Mouse (Mus musculus) embryo, embryonic 11 days (tissue): ENCODE measurements at regions not wholly inside any gene's neighbourhood (a gene's known extent, or its start where the extent isn't known, plus 50 kb on each side); places are given as distances from the start of the nearest gene placed in this dataset.

ENCODE experiments used
- DNase-seq: peaks from one replicate; pipeline ENCODE4 v3.0.0-alpha.2; 2015

DNA sequence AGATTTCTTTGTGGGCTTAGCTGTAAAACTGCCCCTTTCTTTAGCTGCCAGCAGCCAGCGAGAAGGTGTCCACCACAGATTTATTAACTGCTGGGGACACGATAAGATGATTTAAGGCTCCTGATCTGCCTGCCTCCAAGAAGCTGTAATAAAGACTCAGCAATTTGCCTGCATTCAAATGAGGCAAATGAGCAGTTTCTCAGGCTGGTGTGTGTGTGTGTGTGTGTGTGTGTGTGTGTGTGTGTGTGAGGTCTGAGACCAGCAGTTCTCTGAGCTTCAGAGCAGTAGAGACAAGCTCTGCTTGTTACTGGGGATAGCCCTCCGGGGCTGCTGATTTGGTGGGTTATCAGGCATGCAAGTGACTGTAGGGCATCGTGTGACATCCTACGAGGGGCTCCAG is 139.2 kb upstream of the Lrfn2 start:
- DNase-seq, result no peak

DNA sequence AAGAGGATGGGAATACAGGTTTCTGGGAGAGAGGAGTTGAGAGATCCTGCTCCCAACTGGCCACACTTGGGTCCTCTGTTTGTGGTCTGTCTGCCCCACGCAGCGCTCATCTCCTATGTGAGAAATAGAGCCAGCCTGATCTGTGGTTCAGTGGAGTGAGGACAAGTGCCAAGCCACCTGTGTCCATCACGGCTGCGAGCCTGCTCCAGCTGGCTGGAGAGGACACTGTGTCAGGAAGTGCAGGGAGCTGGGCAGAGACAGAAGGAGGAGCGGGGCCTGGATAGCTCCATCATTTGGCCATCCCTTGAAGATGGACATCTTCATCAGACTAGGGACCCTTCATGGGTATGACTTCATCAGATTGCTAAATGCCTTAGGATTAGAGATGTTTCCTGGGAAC is 136.4 kb upstream of the Lrfn2 start:
- no peak for DNase-seq

DNA sequence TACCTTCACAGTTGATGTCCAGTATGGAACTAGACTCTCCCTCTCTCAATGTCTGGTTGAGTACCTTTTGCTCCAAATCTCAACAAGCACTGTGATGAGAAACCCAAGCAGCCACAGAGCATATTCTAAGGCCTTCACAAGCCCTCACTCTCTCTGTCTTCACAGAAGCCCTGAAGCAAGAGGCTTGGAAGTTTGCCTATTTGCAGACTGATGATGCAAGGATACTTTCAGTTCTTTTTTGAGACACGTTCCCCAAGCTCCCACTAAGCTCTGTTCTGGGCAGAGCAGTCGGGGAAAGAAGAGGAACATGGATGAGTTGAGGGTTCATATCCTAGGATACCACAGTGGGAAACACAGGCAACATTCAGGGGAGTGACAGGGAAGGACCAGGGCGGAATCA is 134.0 kb upstream of the Lrfn2 start:
- DNase-seq, result no peak

DNA sequence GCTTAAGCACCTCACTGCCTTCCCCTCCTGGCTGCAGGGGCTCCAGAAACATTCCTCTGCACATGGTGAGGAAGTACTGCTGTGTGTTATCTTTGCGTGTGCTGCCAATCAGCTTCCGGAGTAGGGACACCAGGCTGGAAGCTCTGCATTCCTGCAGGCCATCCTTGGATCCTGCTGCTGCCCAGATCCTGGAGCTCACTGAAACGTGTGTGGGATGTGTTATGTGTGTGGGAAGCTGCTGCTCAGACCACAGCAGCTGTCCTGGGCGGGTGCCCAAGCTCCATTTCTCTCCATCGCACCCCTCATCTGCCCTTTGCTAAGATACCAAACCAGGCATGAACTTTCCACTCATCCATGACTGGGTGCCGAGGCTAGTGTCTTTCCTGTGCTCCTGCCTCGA is 129.5 kb upstream of the Lrfn2 start:
- DNase-seq, result no peak

DNA sequence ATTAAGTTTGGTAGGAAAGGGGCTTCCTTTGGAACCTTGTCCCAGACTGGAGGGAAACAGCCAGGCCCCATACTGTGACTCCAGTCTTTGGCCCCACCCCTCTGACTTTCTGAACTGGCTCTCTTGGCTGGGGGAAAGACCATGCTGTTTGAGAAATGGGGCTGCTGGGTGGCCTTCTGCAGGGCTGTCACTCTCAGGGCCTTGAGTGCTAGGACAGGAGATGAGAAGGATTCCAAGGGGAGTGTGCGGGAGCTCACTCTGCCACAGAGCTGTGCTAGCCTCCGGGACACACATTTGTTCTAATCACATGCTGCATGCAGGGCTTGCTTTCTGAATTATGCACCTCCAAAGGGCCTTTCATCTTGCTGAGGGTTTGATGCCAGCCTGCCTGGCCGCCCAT is 124.3 kb upstream of the Lrfn2 start:
- no peak for DNase-seq

DNA sequence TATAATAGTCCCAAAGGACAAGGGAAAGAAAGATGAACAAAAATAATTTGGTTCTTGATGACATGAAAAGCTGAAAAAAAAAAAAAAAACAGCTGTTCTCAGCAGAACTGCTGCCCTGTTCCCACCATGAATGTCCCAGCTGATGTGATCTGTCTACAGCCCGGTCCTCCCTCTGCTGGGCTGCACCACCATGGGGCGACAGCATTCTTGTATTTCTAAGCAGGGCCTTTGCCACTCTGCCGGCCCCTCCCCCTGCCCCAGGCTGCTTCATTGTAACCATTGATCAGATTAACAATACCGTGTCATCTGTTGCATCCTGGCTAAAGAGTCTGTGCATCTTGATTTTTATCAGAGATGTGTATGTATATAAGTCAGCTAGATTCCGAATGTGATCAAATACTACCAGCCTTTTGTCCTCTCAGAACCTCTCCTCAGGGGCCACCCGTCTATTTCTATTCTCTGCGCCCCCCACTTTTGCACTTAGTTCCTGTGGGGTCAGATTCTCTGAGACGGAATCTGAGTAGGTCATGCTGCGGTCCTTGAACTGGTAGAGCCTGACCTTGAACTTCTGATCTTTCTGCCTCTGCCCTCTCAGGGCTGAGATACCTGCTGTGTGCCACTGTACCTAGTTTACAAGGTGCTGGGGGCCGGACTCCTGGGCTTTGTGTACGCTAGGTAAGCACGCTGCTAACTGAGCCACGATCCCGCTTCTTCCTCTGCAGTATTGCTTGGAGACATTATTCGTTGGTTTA is 117.2 kb upstream of the Lrfn2 start:
- DNase-seq, result peak; percentile 70

DNA sequence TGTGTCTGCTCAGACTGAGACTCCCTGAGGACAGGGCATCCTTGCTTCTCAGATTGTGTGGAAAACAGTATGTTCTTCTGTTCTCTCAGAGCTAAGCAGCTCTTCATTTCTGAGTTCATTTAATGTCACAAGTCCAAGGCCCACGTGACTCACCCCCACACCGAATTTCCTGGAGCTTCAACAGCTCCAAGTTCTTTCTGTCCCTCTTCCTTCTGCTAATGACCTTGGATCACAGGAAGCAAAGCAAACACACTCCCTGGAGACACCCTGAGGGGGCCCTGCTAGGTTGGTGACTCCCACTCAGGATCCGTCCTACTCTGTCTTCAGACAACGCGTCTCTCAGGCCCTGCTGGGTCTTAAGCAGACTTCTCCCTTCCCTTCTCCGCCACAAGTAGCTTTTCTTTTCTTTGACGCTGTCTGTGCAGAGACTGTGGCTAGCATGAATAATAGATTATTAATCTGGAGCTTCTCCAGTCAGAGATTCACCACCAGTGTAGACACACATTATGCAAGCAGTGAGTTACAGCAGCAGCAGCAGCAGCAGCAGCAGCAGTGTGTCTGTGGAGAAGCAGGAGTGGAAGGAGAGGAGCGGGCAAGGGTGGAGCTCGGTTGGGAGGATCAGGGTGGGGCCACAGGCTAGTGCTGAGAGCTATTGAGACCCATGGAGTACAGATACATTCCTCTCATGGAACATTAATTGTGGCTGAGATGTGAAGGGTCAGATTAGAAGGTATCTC is 115.4 kb upstream of the Lrfn2 start:
- peak; percentile 13 for DNase-seq

DNA sequence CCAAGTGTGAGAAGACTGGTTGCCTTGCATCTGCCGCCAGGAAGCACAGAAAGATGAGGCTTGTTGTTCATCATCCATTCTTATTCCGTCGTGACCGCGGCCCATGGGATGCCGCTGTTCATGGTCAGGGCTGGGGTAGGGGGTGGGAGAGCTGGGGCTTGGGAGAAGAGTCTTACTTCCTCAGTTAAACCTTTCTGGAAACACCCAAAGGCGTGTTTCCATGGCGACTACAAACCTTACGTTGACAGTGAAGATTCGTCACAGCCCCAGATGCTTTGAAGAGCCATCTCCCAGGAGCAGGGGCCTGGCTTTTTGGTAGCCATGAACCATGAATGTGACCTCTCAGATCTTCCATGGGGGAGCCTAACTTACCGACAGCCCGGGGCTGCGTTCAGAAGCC is 114.6 kb upstream of the Lrfn2 start:
- DNase-seq, result no peak

DNA sequence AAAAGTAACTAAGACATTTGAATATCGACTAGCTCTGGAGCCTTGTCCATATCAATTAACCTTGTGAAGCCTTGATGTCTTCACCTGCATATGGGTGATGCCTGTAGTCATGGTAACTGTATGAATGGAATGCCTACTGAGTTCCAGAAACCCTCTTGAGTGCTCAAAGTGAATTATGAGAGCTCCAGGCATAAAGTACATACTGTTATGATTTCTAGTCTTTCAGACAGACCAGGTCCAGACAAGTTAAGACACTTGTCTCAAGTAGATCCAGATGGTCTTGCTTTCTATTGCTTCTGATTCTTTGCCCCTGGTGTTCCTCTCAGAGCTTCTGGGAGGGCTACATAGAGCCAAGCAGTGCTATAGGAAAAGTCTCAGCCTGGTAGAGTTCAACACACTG is 112.5 kb upstream of the Lrfn2 start:
- DNase-seq, result no peak

DNA sequence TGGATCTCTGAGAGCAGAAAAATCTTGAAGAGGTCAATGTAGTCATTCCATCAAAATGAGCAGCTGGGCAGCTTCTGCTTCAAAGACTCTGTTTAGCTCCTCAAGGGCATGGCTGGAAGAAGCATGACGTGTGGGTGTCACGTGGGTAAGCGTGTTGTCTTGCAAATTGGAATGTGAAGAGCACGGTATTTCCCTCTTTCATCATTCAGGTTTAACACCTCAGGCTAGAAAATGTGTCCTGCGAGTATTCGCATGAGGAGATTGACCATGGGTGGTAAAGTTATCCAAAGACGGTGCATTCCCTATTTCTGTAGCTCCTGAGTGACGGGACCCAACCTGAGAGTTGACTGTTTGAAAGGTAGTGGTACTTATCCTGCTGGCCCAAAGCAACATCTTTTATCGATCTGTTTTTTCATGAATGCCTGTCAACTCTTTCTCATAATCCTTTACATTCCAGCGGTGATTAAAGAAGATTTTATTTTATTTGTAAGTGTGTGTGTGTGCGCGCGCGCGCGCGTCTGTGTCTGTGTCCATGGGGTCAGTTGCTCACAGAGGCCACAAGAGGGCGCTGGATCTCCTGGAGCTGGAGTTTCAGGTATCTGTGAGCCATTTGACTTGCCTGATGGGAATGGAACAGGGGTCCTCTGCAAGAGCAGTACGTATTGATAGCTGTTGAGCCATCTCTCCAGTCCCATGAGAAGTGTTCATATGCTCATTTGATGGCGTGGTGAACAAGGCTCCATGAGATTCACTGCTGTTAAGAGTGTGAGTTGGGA is 109.9 kb upstream of the Lrfn2 start:
- no peak for DNase-seq

DNA sequence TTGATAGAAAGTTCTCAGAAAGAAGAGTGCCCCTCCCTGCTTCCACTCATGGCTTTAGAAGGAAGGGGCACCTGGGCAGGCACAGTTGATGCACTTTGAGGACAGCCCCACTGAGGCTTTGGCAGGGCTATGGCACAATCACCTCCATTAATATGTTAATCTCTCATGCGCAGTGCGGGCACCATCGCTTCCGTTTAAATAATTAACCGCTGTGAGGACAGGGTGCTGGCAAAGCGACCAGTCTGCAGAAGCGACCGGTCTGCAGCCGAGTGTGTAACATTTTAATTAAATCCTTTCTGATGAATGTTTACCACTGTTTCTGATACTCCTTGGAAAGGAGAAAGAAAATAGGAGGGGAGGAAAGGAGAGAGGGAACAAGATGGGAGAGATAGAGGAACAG is 108.3 kb upstream of the Lrfn2 start:
- no peak for DNase-seq

DNA sequence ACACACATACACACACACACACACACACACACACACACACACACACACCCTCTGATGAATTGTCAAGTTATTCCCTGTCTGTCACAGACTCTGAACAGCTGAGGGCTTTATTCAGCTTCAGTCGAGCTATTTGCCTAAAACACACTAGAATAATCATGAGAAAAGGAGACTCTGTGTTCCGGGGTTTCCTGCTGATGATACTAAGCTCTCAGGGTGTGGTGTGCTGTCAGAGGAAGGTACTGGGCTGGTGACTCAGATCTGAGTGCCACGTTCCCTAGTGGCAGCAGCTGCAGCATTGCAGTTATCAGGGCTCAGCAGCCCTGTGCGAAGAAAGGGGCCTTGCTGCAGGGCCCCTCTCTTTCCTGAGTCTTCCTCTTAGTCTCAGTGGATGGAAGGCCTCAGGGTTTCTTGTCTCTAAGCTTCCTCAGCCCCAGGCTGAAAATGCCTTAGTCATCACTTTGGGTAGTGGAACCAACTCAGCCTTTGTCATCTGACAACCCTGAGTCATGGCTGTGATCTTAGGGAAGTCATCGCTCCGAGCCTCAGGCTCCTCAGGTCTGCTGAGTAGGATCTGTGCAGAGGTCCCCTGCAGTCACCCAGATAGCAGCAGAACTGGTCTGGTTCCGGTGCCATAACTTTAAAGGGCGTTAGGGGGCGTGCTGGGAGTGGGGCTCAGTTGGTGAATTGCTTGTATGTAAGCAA is 106.8 kb upstream of the Lrfn2 start:
- DNase-seq, result no peak

DNA sequence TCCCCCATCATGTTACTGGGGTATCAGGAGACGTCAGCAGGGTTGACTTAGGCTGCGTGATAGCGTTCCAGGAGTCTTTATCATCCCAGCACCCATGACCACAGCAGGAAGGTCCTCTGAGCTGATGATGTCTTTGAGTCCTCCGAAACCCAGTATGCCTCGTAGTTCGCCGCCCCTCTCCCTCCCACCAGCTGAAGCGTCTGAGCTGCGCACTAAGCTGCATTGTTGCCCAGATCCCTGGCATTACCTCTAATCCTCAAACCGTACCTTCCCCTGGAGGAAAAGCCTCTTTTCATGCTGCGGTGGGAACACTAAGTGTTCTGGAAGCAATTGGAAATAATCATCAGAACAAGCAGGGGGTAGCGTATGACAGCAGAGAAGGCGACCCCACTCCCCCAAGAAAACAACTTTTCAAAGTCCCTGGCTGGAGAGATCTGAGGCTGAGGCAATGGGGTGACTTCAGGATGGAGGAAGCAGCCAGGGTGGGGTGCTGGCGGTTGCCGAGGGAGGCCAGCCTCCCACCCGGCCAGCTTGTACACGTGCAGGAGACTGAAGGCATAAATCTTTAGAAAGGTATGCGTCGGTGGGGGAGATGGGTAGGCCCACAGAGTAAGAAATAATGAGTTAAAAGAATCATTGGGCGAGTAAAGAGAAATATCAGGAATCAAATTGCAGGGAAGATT is 93.7 kb upstream of the Lrfn2 start:
- no peak for DNase-seq

DNA sequence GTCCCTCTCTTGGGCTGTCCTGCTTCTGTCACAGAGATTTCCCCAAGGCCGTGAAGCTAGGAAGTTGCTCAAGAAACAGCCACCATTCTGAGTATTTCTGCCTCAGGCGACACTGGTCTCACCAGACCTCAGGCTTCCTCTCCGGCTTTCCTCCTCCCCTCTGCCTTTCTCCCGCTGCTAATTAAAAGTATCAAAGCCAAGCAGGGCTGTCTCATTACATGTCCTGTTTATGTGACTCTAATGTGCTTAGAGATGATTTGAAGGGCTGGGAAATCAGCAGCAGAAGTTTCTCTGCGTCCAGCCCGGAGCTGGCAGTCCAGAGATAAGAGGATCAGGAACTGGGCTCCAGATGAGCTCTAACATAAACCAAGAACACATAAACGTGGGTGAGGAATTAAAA is 84.3 kb upstream of the Lrfn2 start:
- no peak for DNase-seq

DNA sequence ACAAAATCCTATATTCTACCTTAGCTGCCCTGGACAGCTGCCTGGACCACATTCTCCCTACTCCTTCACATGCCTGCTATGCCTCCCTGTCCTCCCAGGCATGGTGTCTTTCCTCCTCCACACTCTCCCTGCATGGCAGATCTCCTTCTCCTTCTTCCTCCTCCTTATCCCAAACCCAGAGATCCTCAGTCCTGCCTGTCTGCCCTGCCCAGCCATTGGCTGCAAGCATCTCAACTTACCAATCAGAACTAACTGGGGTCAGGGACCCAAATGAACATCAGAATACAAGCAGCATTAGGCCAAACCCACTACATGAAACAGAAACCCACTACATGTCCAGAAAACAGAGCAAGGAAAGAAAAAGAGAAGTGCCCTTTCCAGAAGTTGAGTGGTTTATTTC is 81.3 kb upstream of the Lrfn2 start:
- no peak for DNase-seq

DNA sequence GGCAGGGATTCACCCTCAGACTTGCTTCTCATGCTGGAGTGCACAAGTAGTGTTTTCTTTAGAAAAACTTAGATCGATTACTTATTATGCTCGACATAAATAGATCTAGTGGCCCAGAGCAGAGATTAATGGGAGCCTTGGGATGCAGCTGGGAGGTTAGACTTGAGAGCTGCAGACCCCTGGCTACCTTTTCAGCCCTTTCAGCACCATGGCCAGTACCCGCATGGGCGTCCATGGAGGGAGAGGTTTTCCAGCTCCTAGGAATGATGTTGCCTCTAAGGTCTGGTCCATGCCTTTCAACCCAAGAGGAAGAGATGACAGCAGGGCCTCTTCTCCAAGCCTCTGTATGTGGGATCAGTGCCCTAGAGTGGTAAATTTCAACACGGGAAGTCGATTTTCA is 73.3 kb upstream of the Lrfn2 start:
- DNase-seq, result peak; percentile 78

DNA sequence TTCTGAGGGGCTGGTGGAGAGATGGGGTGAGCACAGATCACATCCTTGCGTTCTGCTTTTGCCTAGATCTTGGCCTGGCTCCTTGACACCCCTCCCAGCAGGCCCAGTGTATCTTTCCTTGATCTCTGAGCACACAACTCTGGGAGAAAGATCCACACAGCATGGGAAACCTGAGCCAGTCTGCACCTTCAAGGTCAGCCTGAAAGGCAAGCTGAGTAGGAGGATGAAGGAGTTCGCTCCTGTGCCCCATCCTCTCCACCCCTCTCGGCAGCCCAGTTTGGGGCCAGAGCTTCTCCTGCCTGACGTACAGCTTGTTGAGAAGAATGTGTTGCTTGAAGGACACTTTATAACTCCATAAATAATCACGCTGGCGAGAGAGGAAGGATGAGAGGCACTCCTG is 61.7 kb upstream of the Lrfn2 start:
- no peak for DNase-seq

DNA sequence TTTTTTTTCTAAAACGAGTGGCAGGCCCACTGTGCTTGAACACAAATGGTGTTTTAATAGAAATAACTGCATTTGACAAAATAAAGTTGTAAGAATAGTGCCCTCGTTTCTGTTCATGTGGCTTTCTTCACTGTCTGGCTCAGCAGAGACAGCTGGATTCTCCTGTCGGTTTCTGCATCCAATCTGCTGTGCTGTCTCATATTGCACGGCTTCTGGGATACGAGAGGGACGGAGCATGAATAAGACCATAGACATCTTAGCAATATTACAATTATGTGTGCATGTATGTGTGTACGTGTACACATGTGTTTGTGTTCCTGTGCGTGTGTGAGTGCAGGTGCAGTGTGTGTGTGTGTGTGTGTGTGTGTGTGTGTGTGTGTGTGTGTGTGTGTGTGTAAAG is 54.7 kb upstream of the Lrfn2 start:
- DNase-seq, result no peak

DNA sequence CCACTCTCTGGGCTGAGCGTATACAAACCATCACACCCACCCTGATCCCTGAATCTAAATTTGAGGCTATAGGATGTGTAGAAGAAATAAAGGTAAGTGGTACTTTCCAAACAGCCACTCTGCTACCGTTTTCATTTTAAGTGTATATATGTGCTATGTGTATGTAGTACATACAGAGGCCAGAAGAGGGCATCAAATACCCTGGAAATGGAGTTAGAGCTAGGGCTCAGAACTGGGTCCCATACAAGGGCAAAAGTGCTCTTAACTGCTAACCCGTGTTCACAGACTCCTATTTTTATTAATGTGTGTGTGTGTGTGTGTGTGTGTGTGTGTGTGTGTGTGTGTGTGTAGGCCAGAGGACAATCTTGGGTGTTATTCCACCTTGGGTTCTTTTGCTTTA is 51.6 kb upstream of the Lrfn2 start:
- no peak for DNase-seq

DNA sequence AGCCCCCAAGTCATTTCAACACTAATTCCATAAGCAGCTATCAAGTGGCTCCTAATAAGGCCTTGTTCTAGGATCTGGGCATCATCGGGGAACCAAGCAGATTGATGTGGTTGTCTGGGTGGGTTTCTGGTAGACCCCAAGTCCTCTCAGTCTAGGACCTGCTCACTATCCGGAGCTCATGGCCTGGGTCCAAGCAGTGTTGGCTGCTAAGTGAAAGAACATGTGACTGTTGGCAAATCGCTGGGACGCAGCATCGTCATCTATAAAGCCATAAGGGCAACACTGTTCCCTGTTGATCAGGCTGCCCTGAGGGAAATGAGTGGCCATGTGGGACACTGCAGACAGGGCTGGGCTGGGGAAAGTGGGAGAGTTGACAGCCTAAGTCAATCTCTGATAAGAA is 50.2 kb upstream of the Lrfn2 start:
- no peak for DNase-seq
